Mouse (Mus musculus) v-Abl transformed pro-B cells (cell line): Measurements from ENCODE around the gene Washc2.

Experiments used
- in situ Hi-C, 2 experiments: fragments of 400-800 bp; cut with MboI; formaldehyde crosslinking; loops; one replicate each; pipeline ENCODE4 v1.15.1; 2025; ENCODE audit not compliant: unreplicated experiment in 2 of 2

Washc2 gene

DNA sequence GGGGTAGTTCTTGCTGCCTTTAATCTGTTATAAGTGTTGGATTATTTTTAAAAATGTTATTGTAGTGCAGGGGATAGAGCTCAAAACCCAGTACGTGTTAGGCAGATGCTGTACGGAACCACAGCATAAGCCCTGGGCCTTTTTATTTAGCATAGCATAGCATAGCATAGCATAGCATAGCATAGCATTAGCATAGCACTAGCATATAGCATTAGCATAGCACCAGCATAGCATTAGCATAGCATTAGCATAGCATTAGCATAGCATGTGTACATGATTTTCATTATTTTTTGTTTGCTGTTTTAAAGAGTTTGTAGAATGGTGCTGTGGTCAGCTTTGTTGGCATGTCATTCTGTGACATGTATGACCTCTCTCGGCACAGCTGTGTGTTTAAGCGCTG lies 51.8 kb downstream of the Washc2 start:
- in situ Hi-C loops, result loop anchor here in 1 of 2 experiments (25.0 kb wide), 1 partner anchor 1578 kb away; the partner anchor contains the start of gene Zfp637

- in situ Hi-C loops, result loop anchor here in 1 of 2 experiments (25.0 kb wide), 1 partner anchor 1577 kb away; the partner anchor contains the start of gene Zfp637
These were observed 52.6 kb downstream of the Washc2 start for GRCm38 (mm10) chr6:116260481-116260880.

DNA sequence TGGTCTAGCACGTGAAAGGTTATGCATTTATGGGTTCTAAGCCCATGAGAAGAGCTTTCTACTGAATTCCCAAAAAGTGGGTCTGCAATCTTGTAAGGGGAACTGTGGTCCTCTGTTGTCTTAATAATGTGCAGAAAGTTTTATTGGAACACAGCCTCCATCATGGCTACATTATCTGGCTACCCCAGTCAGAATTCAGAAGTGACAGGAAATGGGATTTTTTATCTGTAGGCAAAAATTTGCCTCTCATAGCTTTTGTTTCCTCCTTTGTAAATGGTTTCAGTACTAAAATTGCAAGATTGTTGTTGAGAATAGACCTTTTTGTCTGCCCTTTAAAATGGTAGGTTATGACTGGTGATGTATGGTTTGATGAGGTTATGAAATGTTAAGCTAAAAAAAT lies 55.0 kb downstream of the Washc2 start:
- in situ Hi-C loops, result loop anchor here in 1 of 2 experiments (25.0 kb wide), 1 partner anchor 1574 kb away; the partner anchor contains the start of gene Zfp637

DNA sequence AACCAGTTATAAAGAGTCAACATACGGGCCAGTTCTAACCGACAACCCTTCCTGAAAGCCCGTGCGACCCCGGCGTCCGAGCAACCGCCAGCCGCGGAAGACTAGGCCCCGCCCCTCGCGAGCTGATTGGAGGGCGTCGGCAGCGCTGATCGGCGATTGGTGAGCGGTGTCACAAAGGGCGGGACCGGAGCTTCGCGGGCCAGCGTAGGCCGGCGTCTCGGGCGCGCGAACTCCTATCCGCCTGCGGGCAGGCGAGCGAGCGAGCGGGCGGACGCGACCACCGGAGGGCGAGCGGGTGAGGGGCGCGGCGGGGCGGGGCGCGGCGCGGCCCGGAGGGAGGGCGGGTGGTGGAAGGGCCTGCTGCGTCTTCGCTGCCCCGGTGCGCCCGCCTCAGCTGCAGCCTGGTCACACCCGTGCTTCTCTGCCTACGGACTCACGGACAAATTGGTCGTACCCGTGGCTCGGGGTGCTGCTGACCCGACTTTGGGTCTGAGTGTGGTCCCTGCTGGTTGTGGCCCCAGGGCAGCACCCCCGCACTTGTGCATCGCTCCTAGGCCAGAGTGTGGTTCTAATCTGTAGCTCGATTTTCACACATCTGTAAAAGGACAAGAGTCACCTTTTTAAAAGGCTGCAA lies 56.3 kb downstream of the Washc2 start, which contains the start of gene Zfand4:
TSS of gene Zfand4 (plus strand) at position 205 of the 634 bp plus-strand sequence.
- in situ Hi-C loops, result loop anchor here in 1 of 2 experiments (25.0 kb wide), 1 partner anchor 1573 kb away; the partner anchor contains the start of gene Zfp637

DNA sequence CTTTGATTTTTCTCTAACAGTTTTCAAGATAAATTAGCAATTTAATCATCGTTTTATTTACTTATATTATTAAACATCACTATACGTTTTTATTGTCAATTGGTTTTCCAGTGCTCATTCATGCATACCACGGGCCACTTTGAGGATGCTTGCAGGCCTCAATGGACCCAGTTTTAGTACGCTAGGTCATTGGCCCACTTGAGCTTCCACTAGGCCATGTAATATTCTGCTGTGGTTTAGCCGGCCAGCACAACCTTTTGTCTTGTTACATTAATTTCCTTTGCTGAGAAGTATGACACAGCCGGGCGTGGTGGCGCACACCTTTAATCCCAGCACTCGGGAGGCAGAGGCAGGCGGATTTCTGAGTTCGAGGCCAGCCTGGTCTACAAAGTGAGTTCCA lies 57.0 kb downstream of the Washc2 start:
- in situ Hi-C loops, result loop anchor here in 1 of 2 experiments (5.0 to 25.0 kb wide), 2 partner anchors 302 to 1572 kb away; partner anchors contain the start of gene Zfp637

DNA sequence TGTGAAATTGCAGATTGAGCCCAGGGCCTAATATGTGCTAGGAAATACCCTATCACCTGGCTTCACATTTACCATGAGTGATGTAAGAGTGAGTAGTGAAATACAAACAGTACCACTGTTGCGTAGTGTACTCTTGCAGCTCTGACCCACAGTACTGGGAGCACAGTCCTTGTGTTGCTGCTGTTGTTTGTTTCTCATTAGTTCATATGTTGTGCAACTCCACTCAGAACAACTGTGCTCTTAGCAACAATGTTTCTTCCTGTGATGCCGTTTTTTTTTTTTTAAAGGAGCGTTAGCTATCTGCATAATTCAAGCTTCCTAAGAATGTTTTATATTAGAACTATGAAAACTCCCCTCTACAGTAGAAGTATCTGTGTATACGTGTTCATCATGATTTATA lies 57.8 kb downstream of the Washc2 start:
- in situ Hi-C loops, result loop anchor here in 1 of 2 experiments (5.0 to 25.0 kb wide), 2 partner anchors 302 to 1572 kb away; partner anchors contain the start of gene Zfp637

GRCm38 (mm10) chr6:116266273-116267109 lies 58.7 kb downstream of the Washc2 start:
- in situ Hi-C loops, result loop anchor here in 1 of 2 experiments (5.0 to 25.0 kb wide), 2 partner anchors 301 to 1571 kb away; partner anchors contain the start of gene Zfp637

GRCm38 (mm10) chr6:116267110-116267423 lies 59.2 kb downstream of the Washc2 start:
- in situ Hi-C loops, result loop anchor here in 1 of 2 experiments (5.0 to 25.0 kb wide), 2 partner anchors 300 to 1570 kb away; partner anchors contain the start of gene Zfp637

- in situ Hi-C loops, result loop anchor here in 1 of 2 experiments (25.0 kb wide), 1 partner anchor 287 kb away; the partner anchor contains the start of genes Gm5580 and Olfr214
These were observed 67.9 kb downstream of the Washc2 start for GRCm38 (mm10) chr6:116275695-116276094.

- in situ Hi-C loops, result loop anchor here in 1 of 2 experiments (25.0 kb wide), 1 partner anchor 284 kb away; the partner anchor contains the start of genes Gm5580 and Olfr214
These were observed 71.0 kb downstream of the Washc2 start for GRCm38 (mm10) chr6:116278679-116279317.

DNA sequence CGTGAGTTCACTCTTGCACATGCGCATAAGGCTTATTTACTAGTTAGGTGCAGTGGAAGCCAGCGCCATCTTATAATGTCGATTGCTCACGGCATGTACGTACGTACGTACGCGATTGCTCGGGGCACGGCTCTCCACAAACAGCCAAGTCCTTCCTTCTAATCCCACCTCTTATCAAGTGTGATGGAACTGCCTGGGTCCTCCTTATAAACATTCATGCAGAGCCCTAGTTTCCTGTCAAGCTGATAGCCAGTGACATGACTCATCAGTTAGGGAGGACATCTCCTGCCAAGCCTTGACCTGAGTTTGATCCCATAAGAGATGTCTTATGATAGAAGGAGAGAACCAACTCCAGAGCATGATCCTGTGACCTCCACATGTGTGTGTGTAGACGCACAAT lies 73.2 kb downstream of the Washc2 start:
- in situ Hi-C loops, result loop anchor here (5.0 to 25.0 kb wide), 2 partner anchors 141 to 281 kb away; partner anchors contain the start of genes Gm5580 (in 1 of the 2) and Olfr214 (in 1 of the 2)

GRCm38 (mm10) chr6:116282546-116282945 lies 74.7 kb downstream of the Washc2 start:
- in situ Hi-C loops, result loop anchor here (5.0 to 25.0 kb wide), 2 partner anchors 140 to 280 kb away; partner anchors contain the start of genes Gm5580 (in 1 of the 2) and Olfr214 (in 1 of the 2)

DNA sequence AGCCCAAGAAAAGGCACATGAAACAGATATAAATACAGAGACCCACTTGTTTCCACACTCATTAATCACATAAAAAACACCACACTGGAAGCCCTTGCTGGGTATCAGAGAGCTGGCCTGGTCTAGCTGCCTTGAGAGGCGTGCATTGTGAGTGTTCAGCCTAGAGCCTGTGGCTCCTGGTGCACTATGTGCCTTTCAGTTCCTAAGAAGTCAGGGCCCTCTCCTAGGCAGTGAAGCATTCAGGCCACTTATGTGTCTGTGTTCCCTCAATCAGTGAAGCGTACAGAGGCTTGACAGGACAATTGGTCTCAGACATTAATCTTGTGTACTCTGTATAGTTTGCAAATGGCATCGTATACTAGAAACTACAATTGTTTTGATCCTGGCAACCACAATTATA lies 75.4 kb downstream of the Washc2 start:
- in situ Hi-C loops, result loop anchor here (5.0 to 25.0 kb wide), 2 partner anchors 139 to 279 kb away; partner anchors contain the start of genes Gm5580 (in 1 of the 2) and Olfr214 (in 1 of the 2)

- in situ Hi-C loops, result loop anchor here in 1 of 2 experiments (25.0 kb wide), 1 partner anchor 276 kb away; the partner anchor contains the start of genes Gm5580 and Olfr214
These were observed 78.5 kb downstream of the Washc2 start for GRCm38 (mm10) chr6:116286321-116286720.

DNA sequence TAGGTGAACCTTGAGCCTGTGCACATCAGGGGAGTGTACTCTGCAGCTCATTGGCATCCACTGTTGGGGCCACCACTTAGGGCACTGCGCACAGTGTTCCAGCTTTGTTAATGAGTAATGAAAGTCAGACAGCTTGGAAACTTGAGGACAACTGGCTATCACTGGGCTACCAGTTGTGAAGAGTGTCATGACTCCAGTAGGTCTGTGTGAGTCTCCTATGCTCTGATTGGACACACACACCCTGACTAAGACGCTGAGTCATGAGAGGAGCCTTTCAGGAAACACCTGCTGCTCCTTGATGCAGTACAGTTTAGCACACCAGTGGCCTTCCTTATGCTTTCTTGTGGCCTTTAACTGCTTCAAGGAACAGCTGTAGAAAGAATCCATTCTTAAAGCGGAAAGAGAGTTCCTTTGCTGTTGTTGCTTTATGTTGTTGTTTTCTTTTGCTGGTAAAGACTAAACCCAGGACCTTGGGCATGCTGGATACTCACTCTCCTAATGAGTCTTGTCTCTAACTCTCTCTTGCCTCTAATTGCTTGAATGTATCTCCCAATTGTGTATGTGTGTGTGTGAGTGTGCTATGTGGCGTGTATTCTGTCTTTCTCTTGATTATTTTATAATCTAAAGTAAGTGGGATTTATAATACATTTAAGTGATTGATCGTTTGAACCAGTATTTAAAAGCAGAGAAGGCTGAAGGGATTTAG lies 79.2 kb downstream of the Washc2 start:
- in situ Hi-C loops, result loop anchor here in 1 of 2 experiments (25.0 kb wide), 1 partner anchor 275 kb away; the partner anchor contains the start of genes Gm5580 and Olfr214

DNA sequence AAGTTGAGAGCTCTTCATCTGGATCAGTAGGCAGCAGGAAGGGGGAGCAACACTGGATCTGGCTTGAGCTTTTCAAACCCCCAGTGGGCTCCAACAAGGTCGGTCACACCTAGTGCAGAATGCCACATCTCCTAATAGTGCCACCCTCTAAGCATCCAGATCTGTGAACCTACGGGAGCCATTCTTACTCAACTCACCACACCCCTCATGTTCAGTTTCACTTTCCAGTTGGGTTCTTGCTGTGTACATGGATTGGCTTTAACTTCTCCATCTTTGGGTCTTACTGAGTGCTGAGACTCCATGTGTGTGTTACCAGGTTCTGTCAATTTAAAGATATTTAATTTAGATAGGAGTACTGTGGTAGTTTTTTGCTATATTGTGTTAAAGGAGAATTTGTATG lies 103.6 kb downstream of the Washc2 start:
- in situ Hi-C loops, result no loop called here
